Mouse (Mus musculus): Measurements from ENCODE around the gene Tmem101. TPM values are rescaled to one million over a fixed set of nuclear protein-coding genes. Genes with fewer than 3 reads are reported as not detected.

The Tmem101 gene
- total and polyA plus RNA-seq, 3 experiments = 30.1 to 45.1 TPM; not detected in 1

GRCm38 (mm10) chr11:102168689-102169088 is 12.5 kb upstream of the Tmem101 start:
- no peak for TF ChIP-seq NRF1 (IDR thresholded peaks at IDR 0.05; ENCODE audit: insufficient read depth, low read depth, low read length, poor library complexity, severe bottlenecking)
- no peak for TF ChIP-seq TCF12 (IDR thresholded peaks at IDR 0.05; ENCODE audit: low read depth, low read length)
- TF ChIP-seq GATA1 (IDR thresholded peaks at IDR 0.05; ENCODE audit: low read depth, low read length) = no peak
- no peak for TF ChIP-seq POLR2AphosphoS5 (IDR thresholded peaks at IDR 0.05; ENCODE audit: borderline replicate concordance, low read depth, low read length)
- TF ChIP-seq TAL1 (IDR thresholded peaks at IDR 0.05; ENCODE audit: low read length) = no peak
- TF ChIP-seq ZC3H11A (IDR thresholded peaks at IDR 0.05; ENCODE audit: low read depth, low read length) = no peak
- TF ChIP-seq POLR2A (IDR thresholded peaks at IDR 0.05; ENCODE audit: control insufficient read depth in 1 of 2, insufficient read depth in 1 of 2, low read depth in 1 of 2, low read length in 2 of 2, poor library complexity in 1 of 2) = no peak
- no peak for TF ChIP-seq KAT2A (conservative IDR thresholded peaks at IDR 0.05; ENCODE audit: low read depth, low read length)
- no peak for TF ChIP-seq ELF1 (IDR thresholded peaks at IDR 0.05; ENCODE audit: low read depth, low read length)
- TF ChIP-seq RCOR1 (IDR thresholded peaks at IDR 0.05; ENCODE audit: low read depth, low read length) = no peak
- no peak for TF ChIP-seq MEF2A (IDR thresholded peaks at IDR 0.05; ENCODE audit: extremely low read depth, insufficient replicate concordance, low read depth, low read length, poor library complexity, severe bottlenecking)
- TF ChIP-seq USF1 (IDR thresholded peaks at IDR 0.05; ENCODE audit: low read depth, low read length) = no peak
- TF ChIP-seq GABPA (IDR thresholded peaks at IDR 0.05; ENCODE audit: low read depth, low read length) = no peak
- TF ChIP-seq SMC3 (IDR thresholded peaks at IDR 0.05; ENCODE audit: low read depth, low read length) = no peak
- TF ChIP-seq RAD21 (IDR thresholded peaks at IDR 0.05; ENCODE audit: low read depth, low read length) = no peak
- no peak for TF ChIP-seq UBTF (IDR thresholded peaks at IDR 0.05; ENCODE audit: borderline replicate concordance, insufficient read depth, low read depth, low read length)
- TF ChIP-seq USF2 (IDR thresholded peaks at IDR 0.05; ENCODE audit: borderline replicate concordance in 1 of 2, insufficient read depth in 1 of 2, low read depth in 1 of 2, low read length in 2 of 2) = no peak
- no peak for DNase-seq (ENCODE audit: low read depth, low spot score)
- no peak overlapping the region for H3K4me3 ChIP-seq (ENCODE audit: control insufficient read depth in 1 of 2, insufficient read depth in 1 of 2, low read depth in 2 of 2, low read length in 2 of 2)
- H3K79me2 ChIP-seq (ENCODE audit: control insufficient read depth, insufficient read depth, low read length, poor library complexity) = peaks cover 18% of the 10 kb centered on the region
- H3K27me3 ChIP-seq (ENCODE audit: control insufficient read depth in 1 of 2, insufficient read depth in 2 of 2, low read length in 2 of 2) = no peaks in the 10 kb centered on the region
- H3K36me3 ChIP-seq (ENCODE audit: control insufficient read depth in 1 of 2, insufficient read depth in 2 of 2, low read length in 2 of 2) = peaks cover 0 to 32% of the 10 kb centered on the region in 2 experiments; a peak in 2 of 4 replicates
- H3K27ac ChIP-seq (ENCODE audit: control insufficient read depth, low read depth, low read length) = no peak overlapping the region
- H3K9ac ChIP-seq (ENCODE audit: control insufficient read depth, low read depth, low read length, poor library complexity, severe bottlenecking) = no peak overlapping the region
- no peaks in the 10 kb centered on the region for H3K4me1 ChIP-seq (ENCODE audit: control insufficient read depth in 1 of 2, insufficient read depth in 2 of 2, low read length in 2 of 2)
- no peaks in the 10 kb centered on the region for H3K9me3 ChIP-seq (replicated peaks; ENCODE audit: insufficient read depth, low read length)

- no peak for TF ChIP-seq POLR2AphosphoS5 (IDR thresholded peaks at IDR 0.05; ENCODE audit: borderline replicate concordance, low read depth, low read length)
- no peak for TF ChIP-seq MXI1 (IDR thresholded peaks at IDR 0.05; ENCODE audit: low read depth, low read length)
- TF ChIP-seq TCF12 (IDR thresholded peaks at IDR 0.05; ENCODE audit: low read depth, low read length) = no peak
- TF ChIP-seq POLR2AphosphoS2 (IDR thresholded peaks at IDR 0.05; ENCODE audit: low read length) = no peak
- no peak for TF ChIP-seq RAD21 (IDR thresholded peaks at IDR 0.05; ENCODE audit: low read depth, low read length)
- TF ChIP-seq MEF2A (IDR thresholded peaks at IDR 0.05; ENCODE audit: extremely low read depth, insufficient replicate concordance, low read depth, low read length, poor library complexity, severe bottlenecking) = no peak
- no peak for TF ChIP-seq NRF1 (IDR thresholded peaks at IDR 0.05; ENCODE audit: insufficient read depth, low read depth, low read length, poor library complexity, severe bottlenecking)
- TF ChIP-seq ZNF384 (IDR thresholded peaks at IDR 0.05; ENCODE audit: low read depth, low read length) = no peak
- TF ChIP-seq KAT2A (conservative IDR thresholded peaks at IDR 0.05; ENCODE audit: low read depth, low read length) = no peak
- no peak for TF ChIP-seq CHD2 (IDR thresholded peaks at IDR 0.05; ENCODE audit: low read length)
- Histone ChIP-seq H3K27ac (ENCODE audit: control insufficient read depth, low read depth, low read length) (no peak overlapping the region), H3K4me3 (ENCODE audit: control insufficient read depth in 1 of 2, insufficient read depth in 1 of 2, low read depth in 2 of 2, low read length in 2 of 2) (no peak overlapping the region), H3K36me3 (ENCODE audit: control insufficient read depth in 1 of 2, insufficient read depth in 2 of 2, low read length in 2 of 2) (peaks cover 0 to 28% of the 10 kb centered on the region in 2 experiments; a peak in 2 of 4 replicates), H3K9ac (ENCODE audit: control insufficient read depth, low read depth, low read length, poor library complexity, severe bottlenecking) (no peak overlapping the region), H3K79me2 (ENCODE audit: control insufficient read depth, insufficient read depth, low read length, poor library complexity) (peaks cover 12% of the 10 kb centered on the region), H3K9me3 (replicated peaks; ENCODE audit: insufficient read depth, low read length) (no peaks in the 10 kb centered on the region), H3K27me3 (ENCODE audit: control insufficient read depth in 1 of 2, insufficient read depth in 2 of 2, low read length in 2 of 2) (no peaks in the 10 kb centered on the region), H3K4me1 (ENCODE audit: control insufficient read depth in 1 of 2, insufficient read depth in 2 of 2, low read length in 2 of 2) (no peaks in the 10 kb centered on the region)
- DNase-seq (ENCODE audit: low read depth, low spot score) = no peak
These were observed 11.3 kb upstream of the Tmem101 start for GRCm38 (mm10) chr11:102167539-102167938.
